Mouse (Mus musculus) heart, adult 2 months (tissue): ENCODE measurements around the gene Spocd1. TPM values are rescaled to one million over a fixed set of nuclear protein-coding genes. Genes with fewer than 3 reads are reported as not detected.

ENCODE experiments used
- DNase-seq, 2 experiments: peaks; one replicate each; pipeline ENCODE4 v3.0.0; 2021
- H3K27ac ChIP-seq: fragments of 200-600 bp; 2 replicates; pipeline ENCODE4 v1.8.1; 2022
- H3K27me3 ChIP-seq: fragments of 200-500 bp; 2 replicates; pipeline ENCODE4 v1.6.1; 2012; ENCODE audit warnings: mild to moderate bottlenecking, low read length, inconsistent platforms, mixed read lengths; ENCODE audit not compliant: control insufficient read depth, insufficient read depth
- H3K36me3 ChIP-seq: fragments of 200-500 bp; 2 replicates; pipeline ENCODE4 v1.6.1; 2012; ENCODE audit warnings: low read length, inconsistent platforms; ENCODE audit not compliant: control insufficient read depth, insufficient read depth
- H3K4me1 ChIP-seq: fragments of 200-500 bp; 2 replicates; pipeline ENCODE4 v1.6.1; 2011; ENCODE audit warnings: low read length; ENCODE audit not compliant: control insufficient read depth, insufficient read depth
- H3K4me3 ChIP-seq: fragments of 200-600 bp; 2 replicates; pipeline ENCODE4 v1.8.1; 2022
- H3K79me2 ChIP-seq: fragments of 200-500 bp; replicated peaks from 2 replicates; pipeline ENCODE4 v1.6.1; 2012; ENCODE audit warnings: mild to moderate bottlenecking, inconsistent platforms, low read length, moderate library complexity, mixed read lengths; ENCODE audit not compliant: control insufficient read depth, insufficient read depth
- H3K9ac ChIP-seq: fragments of 200-500 bp; 2 replicates; pipeline ENCODE4 v1.6.1; 2012; ENCODE audit warnings: low read depth, mild to moderate bottlenecking, control low read depth, inconsistent platforms, low read length, mixed read lengths
- CTCF ChIP-seq: fragments of 200-600 bp; IDR thresholded peaks from 2 replicates; pipeline ENCODE4 v1.8.1; 2022; ENCODE audit warnings: antibody characterized with exemption, mild to moderate bottlenecking, moderate library complexity
- EP300 ChIP-seq: fragments of 200-500 bp; IDR thresholded peaks from 2 replicates; pipeline ENCODE4 v1.6.1; 2011; ENCODE audit warnings: low read depth, low read length, control low read depth; ENCODE audit not compliant: insufficient read depth
- POLR2A ChIP-seq: fragments of 200-500 bp; IDR thresholded peaks from 2 replicates; pipeline ENCODE4 v1.6.1; 2011; ENCODE audit warnings: mild to moderate bottlenecking, low read depth, low read length, control low read depth; ENCODE audit not compliant: insufficient read depth
- WGBS: fragments of 180-500 bp; shearing (Covaris S2); methylation state at CpG from one replicate; pipeline ENCODE4 v1.1.7; 2018; 5-methylcytosine and 5-hydroxymethylcytosine counted together
- intact Hi-C: fragments of 180-260 bp; cut with DNase I; formaldehyde crosslinking; loops from one replicate; pipeline ENCODE4 v1.15.1; 2025
- polyA plus RNA-seq: library from polyadenylated mRNA; depleted of rRNA; stranded (reverse); fragments of >200 nt; gene quantifications from 2 replicates; pipeline ENCODE4 v1.2.3, GENCODE M21; 2012
- total RNA-seq, 2 experiments: library from RNA; stranded (reverse); gene quantifications; 2 replicates each; pipeline ENCODE4 v1.2.3; 2021

Spocd1 gene
- total and polyA plus RNA-seq, 3 experiments, result 0.07 TPM; not detected in 2

DNA sequence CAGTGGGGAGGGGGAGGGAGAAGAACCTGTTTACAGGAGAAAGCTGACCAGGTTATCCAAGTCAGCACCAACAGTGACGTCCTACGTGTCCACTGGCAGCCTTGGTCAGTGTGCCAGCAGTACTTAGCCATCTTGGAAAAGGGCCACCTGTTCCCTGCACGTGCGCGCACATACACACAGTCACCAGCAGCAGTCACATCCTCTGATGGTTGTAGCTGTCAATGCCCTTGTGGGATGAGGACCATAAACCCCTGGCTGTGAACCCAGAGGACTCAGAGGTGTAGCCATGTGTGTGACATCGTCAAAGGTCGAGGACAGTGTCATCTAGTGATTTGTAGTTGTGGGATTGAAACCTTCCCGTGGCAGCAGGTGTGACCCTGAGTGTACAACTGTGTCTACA lies 4.9 kb upstream of the Spocd1 start:
- H3K27ac ChIP-seq, result no peak overlapping the region

DNA sequence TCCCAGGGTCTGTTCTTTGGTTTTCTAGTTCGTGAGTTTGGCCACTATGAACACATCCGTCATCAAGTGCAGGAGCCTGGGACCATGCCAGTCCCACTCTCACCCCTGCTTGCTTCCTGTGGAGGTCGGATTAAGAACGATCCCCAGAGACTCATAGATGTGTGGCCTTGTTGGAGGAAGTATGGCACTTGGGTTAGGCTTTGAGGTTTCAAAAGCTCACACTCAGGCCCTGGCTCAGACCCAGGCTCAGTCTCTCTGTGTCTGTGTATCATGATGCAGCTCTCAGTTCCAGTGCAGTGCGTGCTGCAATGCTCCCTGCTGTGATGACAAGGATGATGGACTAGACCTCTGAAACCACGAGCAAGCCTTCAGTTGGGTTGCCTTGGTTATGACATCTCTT lies 4.4 kb upstream of the Spocd1 start:
- no peaks in the 10 kb centered on the region for H3K79me2 ChIP-seq
- no peaks in the 10 kb centered on the region for H3K36me3 ChIP-seq
- no peak overlapping the region for H3K9ac ChIP-seq
- WGBS, result 24% methylated on average over 6 of the region's 6 CpGs
- H3K27ac ChIP-seq, result no peak overlapping the region
- peaks cover 3% of the 10 kb centered on the region; the same call in 1 of the 2 replicates for H3K4me1 ChIP-seq
- intact Hi-C loops, result loop anchor here (5.0 kb wide), 1 partner anchor 47 kb away; no protein-coding TSS in a partner anchor
- H3K4me3 ChIP-seq, result no peak overlapping the region
- H3K27me3 ChIP-seq, result no peaks in the 10 kb centered on the region
- TF ChIP-seq CTCF (no peak), EP300 (no peak), POLR2A (no peak)
- DNase-seq, result no peak

More for the DNA sequence above, 4.9 kb upstream of the Spocd1 start:
- H3K4me3 ChIP-seq, result no peak overlapping the region
- intact Hi-C loops, result no loop called here
- H3K27me3 ChIP-seq, result no peaks in the 10 kb centered on the region
- TF ChIP-seq EP300, result 0 out of 2 replicates have a peak, but pooled peaks have one; percentile 31
- no peak for TF ChIP-seq CTCF
- H3K4me1 ChIP-seq, result peaks cover 3% of the 10 kb centered on the region; the same call in 1 of the 2 replicates
- no peaks in the 10 kb centered on the region for H3K79me2 ChIP-seq
- DNase-seq, result peak in 1 of 2 experiments; percentile 45
- no peaks in the 10 kb centered on the region for H3K36me3 ChIP-seq
- 60% methylated on average over 8 of the region's 8 CpGs for WGBS
- no peak overlapping the region for H3K9ac ChIP-seq

DNA sequence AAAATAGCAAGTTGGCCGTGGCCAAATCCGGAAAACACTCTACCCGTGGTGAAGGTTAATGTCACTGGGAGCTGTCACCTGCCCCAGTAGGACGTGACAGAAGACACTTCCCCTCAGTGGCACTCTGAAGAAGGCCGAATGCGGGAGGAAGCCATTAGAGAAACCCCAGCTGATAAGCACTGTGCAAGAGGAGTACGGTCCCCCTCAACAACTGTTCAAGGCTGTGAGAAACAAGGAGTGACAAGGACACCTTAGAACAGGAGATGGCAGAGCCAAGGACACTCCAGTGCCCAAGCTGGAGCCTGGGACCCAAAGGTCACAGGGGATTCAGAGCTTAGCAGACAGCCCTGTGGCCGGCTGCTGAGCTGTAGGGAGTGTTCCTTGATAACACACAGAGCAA lies 2.5 kb upstream of the Spocd1 start:
- Histone ChIP-seq H3K27me3 (no peaks in the 10 kb centered on the region), H3K4me3 (no peak overlapping the region), H3K79me2 (no peaks in the 10 kb centered on the region), H3K36me3 (no peaks in the 10 kb centered on the region), H3K4me1 (peaks cover 3% of the 10 kb centered on the region; the same call in 1 of the 2 replicates), H3K9ac (no peak overlapping the region), H3K27ac (peak overlapping the region; percentile 92)
- peak; percentile 44 for TF ChIP-seq POLR2A
- no peak for TF ChIP-seq CTCF
- 0 out of 2 replicates have a peak, but pooled peaks have one; percentile 14 for TF ChIP-seq EP300
- peak; percentile 56 to 79 for DNase-seq
- intact Hi-C loops, result loop anchor here (5.0 kb wide), 1 partner anchor 49 kb away; no protein-coding TSS in a partner anchor
- 24% methylated on average over 8 of the region's 8 CpGs for WGBS

DNA sequence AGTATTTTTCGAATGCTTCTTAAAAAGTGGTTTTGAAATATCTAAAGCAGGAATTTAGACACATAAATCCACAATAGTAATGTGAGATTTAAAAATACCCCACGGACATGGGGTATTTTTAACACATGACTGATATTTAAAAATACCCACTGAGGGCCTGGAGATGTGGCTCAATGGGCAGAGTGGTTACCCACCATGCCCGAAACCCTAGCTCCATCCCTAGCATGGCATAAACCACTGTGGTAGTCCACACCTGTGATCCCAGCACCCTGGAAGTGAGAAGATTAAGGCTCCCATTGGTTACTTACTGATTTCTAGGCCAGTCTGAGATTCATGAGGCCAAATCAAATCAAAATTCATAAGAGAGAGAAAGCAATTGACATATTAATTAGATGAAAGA lies 2.0 kb upstream of the Spocd1 start:
- intact Hi-C loops, result loop anchor here (5.0 kb wide), 1 partner anchor 50 kb away; no protein-coding TSS in a partner anchor
- Histone ChIP-seq H3K36me3 (no peaks in the 10 kb centered on the region), H3K27ac (peak overlapping the region; percentile 92), H3K27me3 (no peaks in the 10 kb centered on the region), H3K79me2 (no peaks in the 10 kb centered on the region), H3K9ac (no peak overlapping the region), H3K4me3 (no peak overlapping the region), H3K4me1 (peaks cover 3% of the 10 kb centered on the region; the same call in 1 of the 2 replicates)
- TF ChIP-seq CTCF (no peak), EP300 (no peak), POLR2A (no peak)
- DNase-seq, result no peak
- WGBS, result 65% methylated on average over 3 of the region's 3 CpGs

DNA sequence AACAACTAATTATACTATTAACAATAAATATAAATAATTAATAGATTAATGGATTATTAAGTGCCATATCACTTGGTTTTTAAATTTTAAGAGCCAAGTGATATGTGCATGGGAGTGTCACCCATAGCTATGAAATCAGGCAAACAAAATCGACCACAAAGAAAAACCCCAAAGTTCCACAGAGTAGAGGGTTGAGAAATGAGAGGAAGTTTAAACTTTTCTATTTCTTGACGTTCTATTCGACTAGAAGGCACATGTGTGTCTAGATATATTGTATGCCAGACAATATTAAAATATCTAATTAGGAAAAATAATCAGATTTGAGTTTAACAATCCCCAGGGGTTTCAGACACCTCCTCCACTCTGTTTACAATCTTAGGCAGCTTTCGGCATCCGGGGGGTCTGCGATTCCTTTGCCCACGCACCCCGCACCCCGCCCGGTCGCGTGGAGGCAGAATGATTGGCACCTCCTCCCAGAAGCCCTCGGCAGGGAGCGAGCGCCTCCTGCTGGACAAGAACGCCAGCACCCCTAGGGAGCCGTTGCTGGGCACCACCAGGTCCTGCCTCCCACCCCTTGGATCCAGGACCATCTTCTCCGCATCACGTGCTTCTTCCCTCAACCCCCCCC lies 811 bp upstream of the Spocd1 start:
- no peak overlapping the region for H3K9ac ChIP-seq
- H3K4me3 ChIP-seq, result peak overlapping the region; percentile 29; the same call in 1 of the 2 replicates
- intact Hi-C loops, result loop anchor here (1.0 to 5.0 kb wide), 3 partner anchors 51 to 227 kb away; no protein-coding TSS in a partner anchor

DNA sequence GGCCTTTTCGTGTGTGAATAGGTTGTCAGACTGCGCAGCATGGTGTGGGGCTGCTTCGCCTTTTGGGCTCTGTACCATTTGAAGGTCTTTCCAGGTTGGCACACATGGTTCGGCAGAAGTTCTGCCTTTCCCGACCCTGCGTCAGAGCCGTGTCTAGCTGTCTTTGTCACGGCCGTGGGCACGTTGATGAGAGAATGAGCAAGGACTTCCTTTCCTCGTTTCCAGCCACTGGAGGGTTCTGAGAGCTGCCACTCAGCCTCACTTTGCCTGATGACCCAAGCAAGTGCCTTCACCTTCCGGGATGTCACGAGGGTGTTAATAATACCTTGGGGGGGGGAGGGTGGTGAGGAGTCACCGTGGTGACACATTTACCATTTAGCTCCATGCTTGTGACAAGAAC lies 4.6 kb downstream of the Spocd1 start:
- Histone ChIP-seq H3K9ac (no peak overlapping the region), H3K27me3 (no peaks in the 10 kb centered on the region), H3K4me3 (no peak overlapping the region), H3K27ac (no peak overlapping the region), H3K36me3 (no peaks in the 10 kb centered on the region), H3K79me2 (no peaks in the 10 kb centered on the region), H3K4me1 (no peaks in the 10 kb centered on the region)
- TF ChIP-seq EP300, result no peak
- no peak for TF ChIP-seq CTCF
- TF ChIP-seq POLR2A, result no peak
- WGBS, result 62% methylated on average over 14 of the region's 14 CpGs
- intact Hi-C loops, result no loop called here
- no peak for DNase-seq

More for the DNA sequence above, 811 bp upstream of the Spocd1 start:
- Histone ChIP-seq H3K36me3 (no peaks in the 10 kb centered on the region), H3K79me2 (no peaks in the 10 kb centered on the region), H3K27me3 (no peaks in the 10 kb centered on the region), H3K27ac (no peak overlapping the region), H3K4me1 (peaks cover 3% of the 10 kb centered on the region; the same call in 1 of the 2 replicates)
- WGBS, result 6% methylated on average over 19 of the region's 19 CpGs
- peak; percentile 83 to 91 for DNase-seq
- TF ChIP-seq CTCF, result no peak
- peak; percentile 43; the same call in 1 of the 2 replicates for TF ChIP-seq EP300
- no peak for TF ChIP-seq POLR2A
